Mouse (Mus musculus): ENCODE measurements around the gene Marveld3.
A peak's percentile ranks its signal among the peaks of the same experiment; 100 is the strongest.

Gene Marveld3

DNA sequence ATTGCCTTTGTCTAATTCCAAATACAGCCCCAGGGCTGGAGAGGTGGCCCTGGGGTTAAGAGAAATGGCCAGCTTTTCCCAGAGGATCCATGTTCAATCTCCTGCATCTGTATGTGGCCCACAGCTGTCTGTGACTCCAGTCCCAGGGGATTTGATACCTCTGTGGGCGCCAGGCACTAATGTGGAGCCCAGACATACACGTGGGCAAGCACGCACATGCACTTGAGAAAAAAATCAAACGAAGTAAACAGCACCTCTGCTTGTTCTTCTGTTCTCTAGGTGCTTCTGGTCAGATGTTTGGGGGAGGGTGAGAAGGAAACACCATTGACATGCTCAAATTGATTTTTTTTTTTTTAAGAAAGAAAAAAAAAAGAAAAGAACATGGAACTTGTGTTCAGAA is 2.1 kb upstream of the Marveld3 start:
- DNase-seq (ENCODE audit: low spot score in 2 of 2), result no peak

DNA sequence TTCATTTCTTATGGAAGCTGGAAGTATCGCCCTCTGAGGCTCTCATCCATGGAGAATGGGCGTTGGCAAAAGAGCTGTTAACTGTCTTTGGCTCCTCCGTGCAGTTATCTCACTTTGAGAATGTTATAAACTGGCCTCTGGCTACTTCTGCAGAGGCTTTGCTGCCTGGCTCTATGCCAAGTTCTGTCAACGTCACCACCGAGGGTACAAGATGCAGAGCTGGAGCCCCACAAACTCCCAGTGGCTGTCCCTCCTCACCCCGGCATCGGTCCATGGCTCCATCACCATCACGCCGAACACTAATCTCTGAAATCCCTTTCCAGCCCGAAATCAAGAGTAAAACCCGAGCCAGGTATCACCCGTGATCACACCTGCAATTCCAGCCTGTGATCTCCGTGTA is 1.4 kb upstream of the Marveld3 start:
- no peak for DNase-seq (ENCODE audit: low spot score in 2 of 2)

DNA sequence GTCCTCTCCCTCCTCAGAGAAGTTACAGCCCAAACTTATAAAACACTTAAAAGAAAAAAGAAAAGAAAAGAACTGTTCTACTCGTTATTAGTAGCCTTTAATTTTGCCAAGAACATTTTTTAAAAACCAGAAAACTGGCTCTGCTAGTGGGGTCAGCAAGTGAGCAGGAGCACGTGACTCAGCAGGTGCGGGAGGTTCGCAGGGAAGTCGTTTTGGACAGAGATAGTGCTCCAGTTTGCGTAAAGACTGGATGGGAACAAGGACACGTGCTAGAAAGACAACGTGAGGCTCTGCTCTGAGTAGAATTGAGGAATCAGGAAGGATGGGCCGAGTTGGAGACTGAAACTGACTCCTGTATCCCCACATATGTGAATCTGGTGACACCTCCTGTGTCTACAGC is 893 bp upstream of the Marveld3 start:
- no peak for DNase-seq (ENCODE audit: low spot score in 2 of 2)

DNA sequence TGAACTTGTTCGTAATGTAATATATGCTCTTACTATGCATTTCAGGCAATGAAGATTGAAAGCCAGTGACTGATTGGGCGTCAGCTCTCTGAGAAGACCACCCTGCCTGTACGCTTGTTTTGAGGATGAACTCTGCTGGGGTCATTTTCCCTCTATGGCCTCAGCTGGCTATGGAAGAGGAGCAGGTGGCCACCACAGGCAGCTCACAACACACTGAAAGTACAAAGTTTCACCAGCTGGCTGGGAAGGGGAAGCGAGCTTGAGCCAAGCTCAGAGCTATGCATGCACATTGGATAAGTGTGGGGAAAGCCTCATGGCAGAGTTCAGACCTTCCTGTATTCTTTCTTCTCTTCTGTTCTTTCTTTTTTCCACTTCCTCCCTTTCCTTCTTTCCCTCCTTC is 2.9 kb downstream of the Marveld3 start:
- DNase-seq (ENCODE audit: low spot score in 2 of 2), result no peak

DNA sequence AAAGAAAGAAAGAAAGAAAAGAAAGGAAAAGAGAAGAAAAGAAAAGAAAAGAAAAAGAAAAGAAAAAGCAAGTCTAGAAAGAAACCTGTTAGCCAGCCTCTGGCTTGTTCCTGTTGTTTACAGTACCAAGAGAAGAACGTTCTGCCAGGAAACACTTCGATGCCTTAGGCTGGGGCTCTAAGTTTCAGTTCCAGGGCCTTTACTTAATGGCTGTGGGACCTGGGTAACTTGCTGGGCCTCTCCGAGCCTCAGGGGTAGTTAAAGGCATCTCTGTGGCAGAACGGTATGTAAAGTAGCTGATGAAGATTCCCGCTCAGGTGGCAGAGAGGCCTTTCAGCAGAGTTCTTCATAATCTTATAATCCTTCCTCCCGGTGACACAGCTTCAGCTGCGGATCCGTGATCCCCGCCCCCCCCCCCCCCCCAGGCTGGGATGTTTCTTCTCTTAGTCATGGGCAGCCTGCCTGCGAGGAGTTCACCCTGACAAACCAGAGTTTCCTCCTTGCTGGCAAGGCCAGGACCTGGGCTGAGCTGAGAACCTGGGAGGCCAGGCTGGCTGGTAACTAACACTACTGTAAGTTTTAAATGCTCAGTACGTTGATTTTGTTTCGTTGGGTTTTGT is 3.9 kb downstream of the Marveld3 start:
- DNase-seq (ENCODE audit: low spot score in 2 of 2), result no peak

DNA sequence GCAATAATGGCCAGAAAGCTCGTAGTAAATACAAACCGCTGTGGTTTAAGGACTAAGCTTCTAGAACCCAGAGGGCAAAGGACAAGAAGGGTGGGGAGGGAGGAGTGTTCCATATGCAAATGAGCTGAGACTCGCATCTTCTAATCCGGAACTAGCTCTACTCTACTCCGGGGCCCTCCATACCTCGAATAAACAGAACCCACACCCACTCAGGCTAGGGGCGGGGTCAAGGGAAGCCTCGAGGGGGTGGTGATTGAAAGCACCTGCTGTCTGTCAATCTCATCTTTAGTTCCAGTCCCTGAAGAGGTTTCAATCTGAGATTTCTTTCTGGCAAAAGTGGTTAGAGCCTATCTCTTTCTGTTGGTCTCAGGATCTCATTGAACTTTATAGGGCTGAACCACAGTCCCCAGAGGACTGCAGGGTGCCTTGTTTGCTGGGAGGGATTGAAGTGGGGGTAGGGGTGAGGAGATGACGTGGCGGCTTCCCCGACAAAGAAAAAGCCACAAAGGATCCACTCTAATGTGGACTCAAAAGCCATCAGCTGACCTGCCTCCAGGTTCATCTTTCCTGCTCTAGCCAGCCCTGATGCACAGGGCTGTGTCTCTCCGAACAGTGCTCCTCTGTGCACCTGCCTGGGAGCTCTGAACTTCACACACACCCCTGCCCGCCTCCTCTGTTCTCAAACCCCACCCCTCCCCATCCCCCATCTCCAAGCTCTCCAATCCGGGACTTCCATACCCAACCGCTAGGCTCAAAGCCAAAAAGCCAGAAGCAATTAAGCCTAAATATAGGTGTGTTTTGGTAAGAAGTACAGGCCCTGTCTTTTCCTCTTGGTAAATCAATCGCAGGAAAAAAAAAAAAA is 4.6 kb downstream of the Marveld3 start:
- DNase-seq (ENCODE audit: low spot score in 2 of 2), result no peak

DNA sequence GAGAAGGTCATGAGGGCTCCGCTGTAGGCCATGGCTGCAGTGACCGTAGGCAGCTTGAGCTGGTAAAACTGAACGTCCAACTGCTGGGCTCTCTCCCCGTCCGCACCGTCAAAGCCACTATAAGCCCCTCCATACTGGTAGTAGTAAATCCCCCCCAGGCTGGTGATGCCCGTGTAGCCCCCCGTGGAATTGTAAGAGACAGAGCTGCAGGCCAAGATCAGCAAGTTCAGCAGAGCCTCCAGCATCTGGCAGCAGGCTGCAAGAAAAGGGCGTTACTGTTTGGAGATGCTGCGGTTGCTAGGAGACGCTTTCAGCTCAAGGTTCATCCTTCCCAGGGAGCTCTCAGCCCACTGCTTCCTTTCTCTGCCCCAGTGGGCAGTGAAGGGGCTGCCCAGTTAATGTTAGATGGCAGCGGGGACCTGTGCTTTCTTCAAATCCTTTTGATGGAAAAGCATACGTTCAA is 7.5 kb downstream of the Marveld3 start:
- DNase-seq (ENCODE audit: low spot score in 2 of 2), result peak; percentile 51 to 59

DNA sequence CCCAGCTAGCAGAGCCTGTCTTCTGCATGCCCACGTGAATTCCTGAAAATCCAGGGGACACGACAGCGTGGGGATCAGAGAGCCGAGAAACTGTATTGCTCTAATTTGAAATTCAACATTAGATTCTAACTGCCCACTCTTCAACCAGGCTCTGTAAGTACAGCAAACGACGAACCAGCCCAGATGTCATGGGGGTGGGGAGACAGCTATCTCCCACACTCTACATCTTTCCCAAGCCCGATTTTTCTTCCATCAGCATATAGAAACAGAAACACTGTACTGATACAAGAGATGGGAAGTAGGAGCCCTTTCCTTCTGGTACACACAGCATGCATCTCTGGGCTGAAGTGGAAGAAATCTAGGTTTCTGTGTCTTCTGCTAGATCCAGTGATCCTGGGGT is 9.8 kb downstream of the Marveld3 start:
- DNase-seq (ENCODE audit: low spot score in 2 of 2), result peak; percentile 72 to 78

DNA sequence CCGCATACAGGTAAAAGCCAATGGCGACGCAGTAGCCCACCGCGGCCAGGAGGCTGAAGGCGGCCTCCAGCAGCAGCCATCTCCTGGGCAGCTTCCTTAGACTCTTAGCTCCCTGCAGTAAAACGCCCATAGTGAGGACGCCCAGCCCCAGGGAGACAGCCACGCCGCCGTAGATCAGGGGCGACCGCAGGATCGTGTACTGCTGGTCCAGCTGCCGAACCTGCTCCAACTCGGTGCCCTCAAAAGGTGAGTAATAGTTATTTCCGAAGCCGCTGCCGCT is 13.8 kb downstream of the Marveld3 start:
- DNase-seq (ENCODE audit: low spot score in 2 of 2), result peak in 1 of 2 experiments; percentile 34

DNA sequence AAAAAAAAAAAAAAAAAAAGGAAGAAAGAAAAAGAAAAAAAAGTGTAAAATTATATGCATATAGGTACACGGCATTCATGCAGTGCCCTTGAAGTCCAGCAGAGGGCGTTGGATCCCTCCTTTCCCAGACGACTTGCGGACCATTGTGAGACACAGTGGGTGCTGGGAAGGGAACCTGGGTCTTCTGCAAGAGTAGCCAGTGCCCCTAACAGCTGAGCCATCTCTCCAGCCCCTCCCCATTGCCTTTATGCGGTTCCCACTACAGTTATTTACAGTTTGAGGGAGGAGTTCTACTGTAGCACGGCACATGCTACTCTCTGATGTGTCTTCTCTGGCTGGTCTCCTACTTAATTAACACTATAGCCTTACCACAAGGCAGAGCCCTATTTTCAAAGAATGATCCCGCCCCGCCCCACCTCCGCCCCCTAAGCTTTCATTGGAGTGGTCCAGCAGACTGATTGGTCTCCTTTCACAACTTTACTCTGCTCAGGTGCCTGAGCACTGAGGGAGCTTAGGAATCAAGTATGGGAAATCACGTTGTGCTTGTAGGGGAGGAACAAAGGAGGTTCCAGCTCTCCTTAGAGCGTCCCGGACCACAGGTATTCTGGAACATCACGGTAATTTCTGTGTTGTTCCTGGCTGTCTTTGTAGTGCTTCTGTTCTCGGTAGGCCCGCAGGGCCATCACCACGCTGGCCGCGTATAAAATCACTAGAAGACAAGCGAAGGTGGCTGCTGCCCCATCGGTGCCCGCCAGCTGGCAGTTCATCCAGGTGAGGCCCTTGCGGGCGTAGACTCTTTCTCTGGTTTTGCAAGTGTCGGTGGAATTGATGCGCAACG is 14.3 kb downstream of the Marveld3 start:
- peak; percentile 63 to 76 for DNase-seq (ENCODE audit: low spot score in 2 of 2)

DNA sequence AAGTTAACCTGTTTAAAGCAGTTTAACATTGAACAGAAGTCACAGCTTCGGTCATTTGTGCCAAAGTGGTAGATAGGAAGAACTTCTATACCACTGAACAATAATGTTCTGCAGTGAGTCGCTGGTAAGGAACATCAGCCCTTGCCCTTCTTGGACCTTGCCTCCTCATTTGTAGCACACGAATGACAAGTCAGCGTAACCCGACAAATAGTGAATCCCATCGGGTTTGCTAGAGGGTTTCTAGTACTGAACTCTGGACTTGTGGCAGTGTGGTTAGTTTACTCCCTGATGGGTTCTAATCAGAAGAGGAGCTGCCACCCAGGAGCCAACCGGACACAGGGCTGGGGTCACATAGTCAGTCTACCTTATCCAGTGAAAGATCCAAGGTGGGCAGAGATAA is 15.7 kb downstream of the Marveld3 start:
- no peak for DNase-seq (ENCODE audit: low spot score in 2 of 2)

DNA sequence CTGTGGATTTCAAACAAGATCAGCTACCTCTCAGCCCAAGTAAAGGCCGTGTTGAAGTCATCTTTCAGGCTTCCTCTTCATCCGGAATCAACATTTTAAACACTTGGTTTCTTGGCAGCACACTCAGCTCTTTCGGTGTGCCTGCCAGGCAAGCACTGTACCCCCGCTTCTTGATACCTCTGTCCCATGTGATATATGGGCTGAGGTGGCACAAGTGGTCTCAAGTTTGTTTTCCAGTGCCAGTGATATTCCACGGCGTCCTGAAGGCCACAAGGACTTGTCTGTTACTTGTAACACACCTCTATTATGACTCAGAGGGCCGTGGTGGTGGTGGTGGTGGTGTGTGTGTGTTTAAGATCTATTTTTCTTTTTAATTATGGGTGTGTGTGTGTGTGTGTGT is 16.3 kb downstream of the Marveld3 start:
- DNase-seq (ENCODE audit: low spot score in 2 of 2), result no peak

DNA sequence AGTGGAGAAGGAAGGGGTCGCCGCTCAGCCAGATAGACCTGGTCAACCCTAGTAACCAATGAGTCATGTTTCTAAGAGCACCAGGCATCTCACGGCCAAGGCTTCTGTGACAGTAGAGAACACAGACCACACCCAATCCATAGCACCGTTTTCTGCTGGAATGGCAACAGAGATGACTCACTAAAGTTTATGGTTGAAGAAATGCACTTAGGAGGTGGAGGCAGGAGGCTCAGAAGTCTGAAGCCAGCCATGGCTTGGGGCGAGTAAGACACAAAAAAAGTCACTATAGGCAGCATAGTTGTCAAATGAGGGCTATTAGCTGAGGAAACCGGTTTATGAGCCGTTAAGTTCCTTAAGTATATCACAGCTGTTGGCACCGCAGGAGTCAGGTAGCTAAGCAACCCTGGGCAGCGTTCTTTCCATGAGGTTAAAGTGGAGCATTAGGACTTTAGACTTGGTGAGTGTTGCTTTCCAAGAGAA is 16.8 kb downstream of the Marveld3 start:
- DNase-seq (ENCODE audit: low spot score in 2 of 2), result no peak

DNA sequence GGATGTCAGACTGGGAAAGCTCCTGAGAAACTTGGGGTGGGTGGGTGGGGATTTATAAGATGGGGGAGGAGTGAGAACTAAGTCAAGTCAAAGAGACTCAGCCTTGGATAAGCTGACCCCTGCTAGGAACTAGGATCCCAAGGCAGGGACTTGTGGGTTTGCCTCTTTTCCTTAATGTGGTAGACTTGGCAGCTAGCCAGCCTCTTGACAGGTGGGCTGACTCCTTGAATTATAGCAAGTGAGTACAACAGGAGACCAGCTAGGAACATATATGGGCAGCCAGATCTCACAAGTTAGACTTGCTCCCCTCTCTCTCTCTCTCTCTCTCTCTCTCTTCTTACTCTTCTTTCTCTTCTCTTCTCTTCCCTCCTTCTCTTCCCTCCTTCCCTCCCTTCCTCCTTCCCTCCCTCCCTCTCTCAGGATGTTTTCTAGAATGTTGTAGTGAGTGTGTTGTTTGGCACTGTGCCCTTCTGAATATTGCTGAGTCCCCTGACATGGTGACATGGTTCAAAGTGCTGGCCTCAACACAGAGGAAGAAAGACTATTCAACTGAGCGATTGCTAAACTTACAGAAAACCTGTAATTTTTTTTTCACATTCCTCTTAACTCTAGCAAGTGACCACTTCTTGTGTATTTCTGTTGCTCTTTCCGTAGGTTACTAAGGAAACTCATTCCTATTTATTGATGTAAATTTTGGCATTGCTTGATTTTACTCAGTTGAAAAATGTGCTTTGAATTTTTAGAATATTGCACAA is 20.2 kb downstream of the Marveld3 start:
- DNase-seq (ENCODE audit: low spot score in 2 of 2), result no peak

DNA sequence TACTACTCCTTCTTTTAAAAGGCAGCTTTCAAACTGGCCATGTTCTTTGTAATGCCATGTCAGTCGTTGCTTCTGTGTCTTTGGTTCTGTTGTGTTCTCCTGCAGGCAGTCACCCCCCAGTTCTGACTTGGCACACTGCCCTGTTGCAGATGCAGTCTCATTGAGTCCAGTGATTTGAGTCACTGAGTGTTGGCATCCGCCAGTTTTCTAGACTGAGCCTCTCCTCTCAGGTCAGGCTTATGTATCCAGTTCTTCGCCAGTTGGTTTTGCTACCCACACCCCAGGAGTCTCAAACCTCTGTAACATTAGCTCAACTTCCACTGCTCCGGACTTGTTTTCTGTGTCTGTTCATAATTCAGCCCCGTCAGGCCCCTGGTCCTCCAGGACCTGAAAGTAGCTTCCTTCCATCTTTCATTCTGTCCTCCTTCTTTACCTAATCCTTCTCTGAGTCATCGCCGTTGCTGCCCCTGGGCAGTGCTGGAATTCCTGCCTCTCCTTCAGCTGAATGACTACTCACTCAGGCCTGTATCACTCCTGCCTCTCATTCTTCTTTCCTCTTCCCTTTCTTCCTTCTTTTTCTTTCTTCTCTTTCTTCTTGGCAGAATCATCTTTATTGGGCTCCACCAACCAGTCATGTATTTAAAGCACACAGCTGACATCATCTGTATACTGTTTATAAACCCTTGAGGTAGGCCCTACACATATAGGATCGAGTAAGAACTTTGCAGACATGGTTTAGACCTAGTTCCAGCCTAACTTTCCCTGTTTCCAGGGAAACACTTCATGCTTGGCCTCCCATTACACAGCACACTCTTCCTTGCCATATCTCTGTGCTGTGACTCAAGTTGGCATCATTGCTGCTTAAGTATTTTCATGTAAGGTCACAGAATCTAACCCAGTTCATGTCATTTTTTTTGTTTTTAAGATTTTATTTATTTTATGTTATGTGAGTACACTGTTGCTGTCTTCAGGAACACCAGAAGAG is 41.3 kb downstream of the Marveld3 start:
- peak; percentile 38 to 49 for DNase-seq (ENCODE audit: low spot score in 2 of 2)

DNA sequence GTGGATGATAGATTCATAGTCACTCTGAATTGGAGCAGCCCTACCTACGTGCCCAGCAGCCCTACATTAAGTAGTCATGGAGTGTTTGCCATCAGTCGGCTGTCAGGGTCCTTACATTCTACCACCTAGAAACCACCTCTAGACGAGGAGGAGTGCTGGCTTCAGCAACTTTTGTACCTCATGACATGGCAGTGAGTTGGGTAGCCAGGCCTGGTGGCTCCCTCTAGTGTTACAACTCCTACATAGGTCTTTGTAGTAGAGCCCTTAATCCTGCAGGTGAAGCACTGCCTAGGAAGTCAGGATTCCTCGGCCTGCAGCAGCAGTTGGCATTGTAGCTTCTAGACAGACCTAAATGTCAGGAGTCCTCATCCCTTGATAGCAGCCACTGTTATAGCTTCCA is 44.7 kb downstream of the Marveld3 start:
- peak in 1 of 2 experiments; percentile 49 for DNase-seq (ENCODE audit: low spot score in 2 of 2)

DNA sequence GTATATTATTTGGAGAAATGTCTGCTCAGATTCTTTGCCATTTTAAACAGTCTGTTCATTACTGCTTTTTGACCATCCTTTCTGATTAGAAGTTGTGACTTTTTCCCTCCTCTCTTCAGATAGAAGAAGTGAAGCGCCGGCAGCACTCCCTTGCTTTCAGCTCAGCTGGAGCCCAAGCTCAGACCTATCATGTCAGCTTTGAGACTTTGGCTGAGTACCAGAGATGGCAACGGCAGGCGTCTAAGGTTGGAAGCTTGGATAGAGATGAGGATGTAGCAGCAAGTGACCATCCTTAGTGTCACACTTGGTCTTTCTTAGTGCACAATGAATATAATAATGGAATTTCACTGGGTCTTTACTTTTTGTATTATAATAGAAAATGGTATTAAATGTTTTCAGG is 54.6 kb downstream of the Marveld3 start:
- no peak for DNase-seq (ENCODE audit: low spot score in 2 of 2)

DNA sequence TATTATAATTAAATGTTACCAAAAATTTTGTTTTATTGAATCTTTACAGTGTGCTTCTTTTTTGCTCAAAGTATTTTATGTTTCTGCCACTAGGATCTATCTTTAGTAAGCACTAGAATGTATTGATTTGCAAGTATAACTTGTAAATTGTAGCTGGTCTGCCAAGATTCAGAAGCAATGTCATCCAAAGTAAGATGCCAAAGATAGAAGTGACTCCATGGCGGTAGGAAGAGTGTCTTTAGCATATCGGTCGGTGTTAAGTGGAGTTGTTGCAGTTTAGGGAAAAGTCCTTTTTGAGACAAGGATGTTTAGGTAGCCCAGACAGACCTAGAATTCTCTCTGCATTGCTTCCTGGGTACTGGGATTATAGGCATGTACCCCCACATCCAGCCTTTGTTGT is 55.1 kb downstream of the Marveld3 start:
- DNase-seq (ENCODE audit: low spot score in 2 of 2), result no peak

DNA sequence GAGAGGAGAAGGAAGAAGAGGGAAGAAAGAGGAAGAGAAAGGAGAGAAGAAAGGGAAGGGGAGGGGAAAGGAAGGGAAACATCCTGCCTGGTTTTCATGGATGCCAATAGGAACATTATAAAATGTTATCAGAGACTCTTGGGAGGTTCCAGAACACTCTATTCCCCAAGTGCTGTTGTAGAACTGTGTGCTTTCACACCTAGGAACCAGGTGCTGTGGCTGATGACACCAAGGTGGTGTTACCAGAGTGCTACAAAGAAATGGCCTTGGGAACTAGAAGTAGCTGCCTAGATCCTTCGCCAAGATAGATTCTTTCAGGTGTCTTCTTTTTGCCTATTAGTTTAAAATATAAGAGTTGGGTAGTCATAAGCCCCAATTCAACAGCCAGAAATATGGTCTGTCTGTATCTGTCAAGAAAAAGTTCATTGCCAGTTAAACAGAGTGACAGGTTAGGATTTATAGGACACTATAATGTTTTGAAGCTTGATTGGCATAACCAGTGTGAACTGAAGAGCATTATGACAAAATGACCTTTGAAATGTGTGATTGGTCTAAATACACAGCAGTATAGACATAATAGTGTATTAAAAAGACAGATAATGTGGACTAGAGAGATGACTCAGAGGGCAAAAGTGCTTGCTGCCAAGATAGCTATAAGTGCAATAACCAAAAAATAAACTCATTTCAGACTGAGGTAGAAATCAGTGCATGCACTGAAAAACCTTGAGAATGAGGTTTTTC is 56.9 kb downstream of the Marveld3 start:
- no peak for DNase-seq (ENCODE audit: low spot score in 2 of 2)
